Mouse (Mus musculus): Measurements from ENCODE around the gene Gabpa.

The Gabpa gene

GRCm38 (mm10) chr16:84831696-84832095 is 3.0 kb upstream of the Gabpa start:
- no peaks in the 10 kb centered on the region for H3K27me3 ChIP-seq (ENCODE audit: control insufficient read depth, insufficient read depth, low read length, poor library complexity, severe bottlenecking)
- no peak for DNase-seq (ENCODE audit: low read depth, low spot score)

GRCm38 (mm10) chr16:84832736-84833135 is 2.0 kb upstream of the Gabpa start:
- no peak for DNase-seq (ENCODE audit: low read depth, low spot score)
- no peaks in the 10 kb centered on the region for H3K27me3 ChIP-seq (ENCODE audit: control insufficient read depth, insufficient read depth, low read length, poor library complexity, severe bottlenecking)
- peaks cover 10% of the 10 kb centered on the region for H3K36me3 ChIP-seq (ENCODE audit: control insufficient read depth, insufficient read depth, low read length, poor library complexity, severe bottlenecking)

More at GRCm38 (mm10) chr16:84831696-84832095, 3.0 kb upstream of the Gabpa start:
- H3K36me3 ChIP-seq (ENCODE audit: control insufficient read depth, insufficient read depth, low read length, poor library complexity, severe bottlenecking), result peaks cover 15% of the 10 kb centered on the region

- H3K36me3 ChIP-seq (ENCODE audit: control insufficient read depth, insufficient read depth, low read length, poor library complexity, severe bottlenecking), result peaks cover 11% of the 10 kb centered on the region
Observed at GRCm38 (mm10) chr16:84834344-84834743, 381 bp upstream of the Gabpa start.

GRCm38 (mm10) chr16:84835441-84835822 is 707 bp downstream of the Gabpa start, which contains the start of gene Atp5j:
Atp5j (minus strand) TSS chr16:84835625.
- Histone ChIP-seq H3K27me3 (ENCODE audit: control insufficient read depth, insufficient read depth, low read length, poor library complexity, severe bottlenecking) (no peaks in the 10 kb centered on the region), H3K36me3 (ENCODE audit: control insufficient read depth, insufficient read depth, low read length, poor library complexity, severe bottlenecking) (peaks cover 2% of the 10 kb centered on the region)
- DNase-seq (ENCODE audit: low read depth, low spot score), result no peak

More at GRCm38 (mm10) chr16:84834344-84834743, 381 bp upstream of the Gabpa start:
- no peak for DNase-seq (ENCODE audit: low read depth, low spot score)
- H3K27me3 ChIP-seq (ENCODE audit: control insufficient read depth, insufficient read depth, low read length, poor library complexity, severe bottlenecking), result no peaks in the 10 kb centered on the region

- Histone ChIP-seq H3K27me3 (ENCODE audit: control insufficient read depth, insufficient read depth, low read length, poor library complexity, severe bottlenecking) (no peaks in the 10 kb centered on the region), H3K36me3 (ENCODE audit: control insufficient read depth, insufficient read depth, low read length, poor library complexity, severe bottlenecking) (peaks cover 2% of the 10 kb centered on the region)
- DNase-seq (ENCODE audit: low read depth, low spot score), result peak; percentile 60
Observed at GRCm38 (mm10) chr16:84835823-84836743, 1.4 kb downstream of the Gabpa start.

GRCm38 (mm10) chr16:84838576-84838975 is 3.9 kb downstream of the Gabpa start:
- Histone ChIP-seq H3K36me3 (ENCODE audit: control insufficient read depth, insufficient read depth, low read length, poor library complexity, severe bottlenecking) (peaks cover 2% of the 10 kb centered on the region), H3K27me3 (ENCODE audit: control insufficient read depth, insufficient read depth, low read length, poor library complexity, severe bottlenecking) (no peaks in the 10 kb centered on the region)
- no peak for DNase-seq (ENCODE audit: low read depth, low spot score)

- no peaks in the 10 kb centered on the region for H3K27me3 ChIP-seq (ENCODE audit: control insufficient read depth, insufficient read depth, low read length, poor library complexity, severe bottlenecking)
- no peak for DNase-seq (ENCODE audit: low read depth, low spot score)
- H3K36me3 ChIP-seq (ENCODE audit: control insufficient read depth, insufficient read depth, low read length, poor library complexity, severe bottlenecking), result peaks cover 9% of the 10 kb centered on the region
Observed at GRCm38 (mm10) chr16:84853492-84853891, 18.8 kb downstream of the Gabpa start.

- 0 out of 2 replicates have a peak, but pooled peaks cover 1% of the 10 kb centered on the region for H3K36me3 ChIP-seq (ENCODE audit: control insufficient read depth, insufficient read depth, low read length, poor library complexity, severe bottlenecking)
- no peak for DNase-seq (ENCODE audit: low read depth, low spot score)
- H3K27me3 ChIP-seq (ENCODE audit: control insufficient read depth, insufficient read depth, low read length, poor library complexity, severe bottlenecking), result no peaks in the 10 kb centered on the region
Observed at GRCm38 (mm10) chr16:84864656-84865055, 29.9 kb downstream of the Gabpa start.

- no peaks in the 10 kb centered on the region for H3K27me3 ChIP-seq (ENCODE audit: control insufficient read depth, insufficient read depth, low read length, poor library complexity, severe bottlenecking)
- H3K36me3 ChIP-seq (ENCODE audit: control insufficient read depth, insufficient read depth, low read length, poor library complexity, severe bottlenecking), result no peaks in the 10 kb centered on the region
- DNase-seq (ENCODE audit: low read depth, low spot score), result no peak
Observed at GRCm38 (mm10) chr16:84873805-84874204, 39.1 kb downstream of the Gabpa start.

GRCm38 (mm10) chr16:84875012-84875717 is 40.4 kb downstream of the Gabpa start:
- DNase-seq (ENCODE audit: low read depth, low spot score), result no peak
- Histone ChIP-seq H3K27me3 (ENCODE audit: control insufficient read depth, insufficient read depth, low read length, poor library complexity, severe bottlenecking) (no peaks in the 10 kb centered on the region), H3K36me3 (ENCODE audit: control insufficient read depth, insufficient read depth, low read length, poor library complexity, severe bottlenecking) (no peaks in the 10 kb centered on the region)

- no peaks in the 10 kb centered on the region for H3K36me3 ChIP-seq (ENCODE audit: control insufficient read depth, insufficient read depth, low read length, poor library complexity, severe bottlenecking)
- no peak for DNase-seq (ENCODE audit: low read depth, low spot score)
- H3K27me3 ChIP-seq (ENCODE audit: control insufficient read depth, insufficient read depth, low read length, poor library complexity, severe bottlenecking), result no peaks in the 10 kb centered on the region
Observed at GRCm38 (mm10) chr16:84875718-84876035, 41.0 kb downstream of the Gabpa start.

GRCm38 (mm10) chr16:84876082-84876481 is 41.4 kb downstream of the Gabpa start:
- Histone ChIP-seq H3K27me3 (ENCODE audit: control insufficient read depth, insufficient read depth, low read length, poor library complexity, severe bottlenecking) (no peaks in the 10 kb centered on the region), H3K36me3 (ENCODE audit: control insufficient read depth, insufficient read depth, low read length, poor library complexity, severe bottlenecking) (no peaks in the 10 kb centered on the region)
- no peak for DNase-seq (ENCODE audit: low read depth, low spot score)

GRCm38 (mm10) chr16:84879146-84879545 is 44.4 kb downstream of the Gabpa start:
- Histone ChIP-seq H3K36me3 (ENCODE audit: control insufficient read depth, insufficient read depth, low read length, poor library complexity, severe bottlenecking) (no peaks in the 10 kb centered on the region), H3K27me3 (ENCODE audit: control insufficient read depth, insufficient read depth, low read length, poor library complexity, severe bottlenecking) (no peaks in the 10 kb centered on the region)
- peak; percentile 76 for DNase-seq (ENCODE audit: low read depth, low spot score)

GRCm38 (mm10) chr16:84881168-84881567 is 46.4 kb downstream of the Gabpa start:
- H3K27me3 ChIP-seq (ENCODE audit: control insufficient read depth, insufficient read depth, low read length, poor library complexity, severe bottlenecking), result no peaks in the 10 kb centered on the region
- H3K36me3 ChIP-seq (ENCODE audit: control insufficient read depth, insufficient read depth, low read length, poor library complexity, severe bottlenecking), result no peaks in the 10 kb centered on the region
- DNase-seq (ENCODE audit: low read depth, low spot score), result no peak

- H3K27me3 ChIP-seq (ENCODE audit: control insufficient read depth, insufficient read depth, low read length, poor library complexity, severe bottlenecking), result no peaks in the 10 kb centered on the region
- no peak for DNase-seq (ENCODE audit: low read depth, low spot score)
Observed at GRCm38 (mm10) chr16:84881754-84882321, 47.1 kb downstream of the Gabpa start.

More at GRCm38 (mm10) chr16:84881754-84882321, 47.1 kb downstream of the Gabpa start:
- no peaks in the 10 kb centered on the region for H3K36me3 ChIP-seq (ENCODE audit: control insufficient read depth, insufficient read depth, low read length, poor library complexity, severe bottlenecking)
